Mouse (Mus musculus) G1E-ER4 (cell line): ENCODE results near the gene Zfp622. TPM values are rescaled to one million over a fixed set of nuclear protein-coding genes. Genes with fewer than 3 reads are reported as not detected.

Experiments
- GATA1 ChIP-seq: IDR thresholded peaks from one replicate; pipeline ENCODE4 v1.8.0; 2012; ENCODE audit warnings: low read length, inconsistent platforms
- polyA plus RNA-seq: library from polyadenylated mRNA; stranded (reverse); fragments of >175 nt; gene quantifications from 2 replicates; pipeline ENCODE4 v1.2.3, GENCODE M21; 2012

The Zfp622 gene
- 51.3 and 63.5 TPM in 2 replicates for polyA plus RNA-seq

GRCm38 (mm10) chr15:25984067-25984733 is at the start of gene Zfp622:
Gene Zfp622 (plus strand): TSS chr15:25984366.
- no peak for TF ChIP-seq GATA1

DNA sequence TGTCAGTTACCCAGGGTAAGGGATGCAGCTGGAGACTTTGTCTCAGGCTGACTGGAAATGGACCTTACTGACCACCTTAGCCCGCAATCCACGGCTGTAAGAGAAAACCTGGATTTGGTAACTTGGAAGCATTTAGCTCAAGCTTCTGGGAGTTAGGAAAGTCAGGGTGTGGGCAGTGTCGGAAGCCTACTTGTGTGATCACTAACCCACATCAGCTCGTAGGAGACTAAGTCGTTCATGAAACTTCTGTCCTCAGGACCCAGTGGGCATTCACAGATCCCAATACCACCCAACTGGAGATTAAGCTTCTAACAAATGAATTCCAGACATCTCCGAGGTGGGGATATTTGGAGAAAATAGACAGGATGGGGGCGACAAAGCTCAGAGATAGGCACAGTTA is 49.8 kb upstream of the Zfp622 start:
- TF ChIP-seq GATA1 = no peak

- TF ChIP-seq GATA1 = no peak
These were observed 45.7 kb upstream of the Zfp622 start for GRCm38 (mm10) chr15:25938496-25938895.

GRCm38 (mm10) chr15:25940397-25941377 is 43.5 kb upstream of the Zfp622 start:
- no peak for TF ChIP-seq GATA1

DNA sequence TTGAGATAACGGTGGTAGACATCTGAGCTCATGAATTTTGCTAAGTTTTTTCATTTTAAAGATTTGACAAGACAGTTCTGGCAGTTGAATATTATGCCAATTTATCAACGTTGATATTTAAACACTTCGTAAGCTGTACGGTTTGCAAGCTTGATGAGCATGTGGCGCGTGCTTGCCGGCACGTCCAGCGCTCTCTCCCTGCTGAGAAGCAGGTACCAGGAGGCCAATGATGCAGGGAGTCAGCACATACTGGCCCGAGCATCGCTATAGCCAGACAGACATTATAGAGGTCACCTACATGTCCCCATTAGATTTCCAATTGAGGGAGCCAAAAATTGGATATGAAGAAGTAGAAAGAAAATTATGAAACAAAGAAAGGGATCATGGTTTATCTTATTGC is 42.7 kb upstream of the Zfp622 start:
- TF ChIP-seq GATA1 = no peak

- no peak for TF ChIP-seq GATA1
These were observed 41.8 kb upstream of the Zfp622 start for GRCm38 (mm10) chr15:25942415-25942814.

GRCm38 (mm10) chr15:25943386-25944137 is 40.6 kb upstream of the Zfp622 start:
- no peak for TF ChIP-seq GATA1

GRCm38 (mm10) chr15:25945224-25945623 is 38.9 kb upstream of the Zfp622 start:
- no peak for TF ChIP-seq GATA1

GRCm38 (mm10) chr15:25946482-25946881 is 37.7 kb upstream of the Zfp622 start:
- TF ChIP-seq GATA1 = no peak

GRCm38 (mm10) chr15:25947383-25947782 is 36.8 kb upstream of the Zfp622 start:
- no peak for TF ChIP-seq GATA1

DNA sequence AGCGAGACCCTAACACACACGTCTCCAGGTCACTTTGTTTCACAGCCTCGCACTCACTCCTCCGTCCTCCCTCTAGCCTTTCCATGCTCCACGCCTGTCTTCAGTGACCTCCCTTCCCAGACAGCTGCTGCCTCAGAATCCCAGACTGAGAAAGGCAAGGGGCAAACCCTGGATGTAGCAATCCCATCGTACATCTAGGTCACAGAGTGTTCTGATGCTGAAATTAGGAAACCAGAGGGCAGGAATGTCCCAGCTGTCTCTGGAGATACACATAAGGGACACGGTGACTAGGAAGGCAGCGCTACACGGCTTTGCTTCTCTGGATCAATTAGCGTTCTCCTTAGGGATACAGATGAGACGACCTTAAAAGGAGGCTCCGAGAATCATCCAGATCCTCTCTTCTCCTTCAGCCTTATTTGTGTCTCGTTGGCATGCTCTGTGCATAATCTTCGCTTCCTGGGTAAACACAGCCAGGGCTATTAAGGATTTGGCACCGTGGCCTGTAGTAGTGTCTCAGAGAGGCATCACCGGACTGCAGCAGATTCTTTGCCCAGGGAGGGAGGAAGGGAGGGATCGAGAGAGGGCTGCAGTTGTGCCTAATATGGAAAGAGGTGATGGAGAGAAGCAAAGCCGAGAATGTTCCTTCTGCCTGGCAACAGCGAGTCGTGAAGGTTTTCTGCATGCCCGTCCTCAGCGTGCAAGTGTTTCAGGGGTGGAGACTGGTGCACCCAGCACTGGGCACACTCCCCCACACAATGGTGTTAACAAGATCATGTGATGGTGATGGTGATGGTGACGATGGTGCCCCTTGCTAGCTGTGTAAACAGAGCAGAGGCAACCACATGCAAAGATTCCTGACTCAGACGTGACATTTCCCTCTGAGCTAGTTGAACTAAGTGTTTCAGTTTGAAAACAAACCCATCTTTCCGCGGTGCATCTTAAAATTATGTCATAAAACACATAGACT is 35.6 kb upstream of the Zfp622 start:
- TF ChIP-seq GATA1 = no peak

DNA sequence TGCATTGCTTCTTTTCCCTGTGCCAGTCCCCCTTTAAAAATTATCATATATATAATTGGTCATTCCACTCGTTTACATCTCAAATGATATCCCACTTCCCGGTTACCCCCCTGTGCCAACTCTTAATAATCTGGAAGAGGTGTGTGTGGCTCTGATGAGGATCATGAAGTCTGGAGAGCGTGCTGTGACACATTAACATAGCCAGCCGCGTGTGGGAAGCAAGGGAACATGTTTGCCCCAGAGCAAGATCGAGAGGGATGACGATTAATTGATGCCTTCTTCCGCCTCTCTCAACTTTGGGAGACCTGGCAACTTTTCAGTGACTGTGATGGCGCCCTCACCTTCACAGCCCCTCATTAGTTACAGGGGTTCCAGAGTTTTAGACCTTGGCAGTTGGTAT is 34.5 kb upstream of the Zfp622 start:
- TF ChIP-seq GATA1 = no peak

- TF ChIP-seq GATA1 = no peak
These were observed 33.6 kb upstream of the Zfp622 start for GRCm38 (mm10) chr15:25950584-25950983.

DNA sequence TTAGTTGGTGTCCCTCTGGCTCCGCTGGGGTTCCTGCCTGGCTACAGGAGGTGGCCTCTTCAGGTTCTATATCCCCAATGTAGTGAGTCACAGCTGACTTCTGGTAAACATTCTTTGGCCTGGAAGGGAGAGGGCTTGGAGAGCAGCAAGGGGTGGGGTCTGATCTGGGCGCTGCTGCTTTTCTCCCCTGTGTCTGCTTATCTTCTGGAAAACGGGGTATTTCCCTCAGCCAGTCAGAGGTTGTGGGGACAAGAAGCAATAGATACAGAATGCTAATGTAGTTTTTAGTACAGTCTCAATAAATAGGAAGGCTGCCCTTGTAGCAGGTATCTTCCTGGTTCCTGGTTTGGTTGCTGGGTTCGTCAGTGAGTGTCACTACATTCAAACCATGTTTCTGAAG is 33.1 kb upstream of the Zfp622 start:
- TF ChIP-seq GATA1 = no peak

DNA sequence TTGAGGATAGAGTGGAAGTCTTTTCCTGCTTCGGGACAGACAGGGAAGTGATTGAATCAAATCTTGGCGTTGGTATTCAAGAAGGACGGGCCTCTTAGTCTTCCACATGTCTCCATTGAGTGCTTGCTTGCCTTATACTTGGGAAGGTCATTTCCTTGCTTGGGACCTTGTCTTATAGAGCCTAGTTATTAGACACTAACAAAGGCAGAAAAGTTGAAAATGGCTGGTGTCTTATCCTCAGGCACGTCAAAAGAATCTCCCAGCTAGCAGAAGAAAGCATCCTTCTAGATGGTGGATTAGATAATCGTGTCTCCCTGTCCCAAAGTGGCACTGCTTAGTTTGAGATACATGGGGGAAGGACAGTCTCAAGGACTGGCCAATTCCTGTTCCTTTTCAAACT is 28.2 kb upstream of the Zfp622 start:
- TF ChIP-seq GATA1 = no peak
